Mouse (Mus musculus) embryo, embryonic 11 days (tissue): ENCODE measurements at regions not wholly inside any gene's neighbourhood (a gene's known extent, or its start where the extent isn't known, plus 50 kb on each side); places are given as distances from the start of the nearest gene placed in this dataset.

Experiments
- DNase-seq: peaks from one replicate; pipeline ENCODE4 v3.0.0-alpha.2; 2015

DNA sequence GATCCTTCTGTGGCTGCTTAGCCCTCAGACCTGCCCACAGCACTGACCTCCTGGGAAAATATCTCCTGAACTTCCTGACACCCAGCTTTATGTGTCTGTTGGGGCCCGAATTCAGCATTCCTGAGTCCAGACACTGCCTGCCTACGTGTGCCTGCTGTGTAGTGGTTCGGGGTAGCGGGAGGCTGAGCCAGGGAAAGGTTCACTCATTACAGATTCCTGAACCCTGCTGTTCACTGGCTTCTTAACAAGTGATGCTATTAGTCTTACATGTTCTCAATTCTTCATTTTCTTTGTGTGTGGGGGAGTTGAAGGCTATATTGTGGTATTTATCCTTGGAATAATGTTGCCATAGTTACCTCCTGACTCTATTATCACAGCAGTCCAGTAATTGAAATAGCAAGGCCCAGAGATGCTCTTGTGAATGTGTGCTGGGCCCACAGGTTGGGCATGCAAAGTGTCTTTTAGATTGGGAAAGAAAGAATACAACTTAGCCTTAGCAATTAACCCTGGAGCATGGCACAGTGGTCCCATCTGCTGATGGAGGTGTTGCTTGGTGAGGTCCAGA, 216.7 kb upstream of the Rbfox1 start:
- no peak for DNase-seq

DNA sequence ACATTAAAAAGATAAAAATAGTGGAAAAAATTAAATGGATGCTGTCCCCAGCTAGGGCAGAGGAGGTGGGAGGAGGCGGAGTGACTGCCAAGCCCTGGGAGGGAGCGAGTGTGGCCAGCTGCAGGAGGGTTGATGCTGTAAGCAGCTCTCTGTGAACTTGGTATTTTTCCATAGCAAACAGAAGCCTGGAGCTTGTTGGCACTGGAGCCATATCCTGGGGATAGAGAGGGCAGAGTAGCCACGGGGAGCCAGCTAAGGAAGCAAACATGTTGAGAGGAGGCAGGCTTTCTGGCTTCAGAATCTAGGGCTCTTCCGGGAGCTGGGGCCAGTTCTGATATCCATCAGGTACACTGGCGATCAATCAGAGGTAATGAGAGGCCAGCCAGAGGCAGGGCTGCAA, 223.2 kb upstream of the Rbfox1 start:
- no peak for DNase-seq

GRCm38 (mm10) chr16:5651551-5651950, 233.6 kb upstream of the Rbfox1 start:
- DNase-seq: no peak

DNA sequence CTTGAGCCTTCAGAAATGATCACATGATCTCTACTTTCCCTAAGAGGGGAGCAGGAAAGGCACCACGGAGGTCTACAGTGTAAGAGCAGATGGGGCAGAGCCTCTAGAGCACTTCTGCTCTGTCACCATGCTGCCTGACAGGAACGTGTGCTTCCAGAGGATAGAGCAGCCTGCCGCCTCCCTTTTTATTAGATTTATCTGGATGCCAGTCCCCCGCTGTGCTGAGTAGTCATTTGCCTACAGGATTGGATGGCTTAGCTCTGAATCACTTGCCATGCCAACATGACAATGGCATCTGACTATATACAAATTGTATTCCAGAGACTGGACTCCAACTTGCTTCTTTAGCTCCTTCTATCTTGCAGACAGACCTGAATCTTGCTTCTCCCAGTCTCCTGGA, 234.2 kb upstream of the Rbfox1 start:
- DNase-seq: no peak

DNA sequence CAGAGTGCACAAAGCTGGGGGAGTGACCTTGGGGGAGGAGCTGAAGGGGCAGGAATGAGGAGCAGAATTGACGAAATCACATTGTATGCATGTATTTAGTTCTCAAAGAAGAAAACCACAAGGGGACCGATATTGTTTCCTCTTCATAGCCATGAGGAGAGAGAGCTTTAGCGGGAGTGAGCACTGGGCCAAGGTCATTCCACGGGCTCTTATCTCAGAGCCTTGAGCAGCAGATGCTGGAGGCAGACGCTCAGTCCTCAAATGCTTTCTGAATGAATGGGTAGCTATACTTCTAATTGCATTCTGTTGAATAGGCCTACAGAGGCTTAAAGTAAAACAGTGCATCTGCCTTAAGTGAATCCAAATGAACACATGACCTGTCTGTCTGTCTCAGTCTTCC, 245.2 kb upstream of the Rbfox1 start:
- no peak for DNase-seq

GRCm38 (mm10) chr16:5629996-5630395, 255.2 kb upstream of the Rbfox1 start:
- no peak for DNase-seq

- DNase-seq: no peak
These were observed 257.2 kb upstream of the Rbfox1 start for GRCm38 (mm10) chr16:5627910-5628309.

GRCm38 (mm10) chr16:5627117-5627909, 257.8 kb upstream of the Rbfox1 start:
- DNase-seq: no peak

DNA sequence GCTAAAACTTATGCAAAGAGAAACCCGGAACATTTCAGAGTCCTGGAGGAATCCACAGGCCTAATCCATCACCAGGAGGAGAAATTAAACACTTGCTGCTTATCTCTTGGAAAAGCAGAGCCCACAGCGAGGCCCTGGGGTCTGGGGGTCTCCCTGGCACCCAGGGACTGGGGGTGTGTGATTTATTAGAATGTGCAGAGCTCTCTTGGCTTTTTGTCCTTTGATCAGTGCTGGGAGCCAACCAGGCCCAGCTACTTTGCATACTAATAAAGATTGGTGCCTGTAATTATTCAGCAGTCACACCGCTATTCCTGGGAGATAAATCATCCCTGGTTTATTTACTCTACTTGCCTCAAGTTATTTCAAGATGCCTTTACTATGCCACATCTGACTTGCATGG, 260.0 kb upstream of the Rbfox1 start:
- no peak for DNase-seq

DNA sequence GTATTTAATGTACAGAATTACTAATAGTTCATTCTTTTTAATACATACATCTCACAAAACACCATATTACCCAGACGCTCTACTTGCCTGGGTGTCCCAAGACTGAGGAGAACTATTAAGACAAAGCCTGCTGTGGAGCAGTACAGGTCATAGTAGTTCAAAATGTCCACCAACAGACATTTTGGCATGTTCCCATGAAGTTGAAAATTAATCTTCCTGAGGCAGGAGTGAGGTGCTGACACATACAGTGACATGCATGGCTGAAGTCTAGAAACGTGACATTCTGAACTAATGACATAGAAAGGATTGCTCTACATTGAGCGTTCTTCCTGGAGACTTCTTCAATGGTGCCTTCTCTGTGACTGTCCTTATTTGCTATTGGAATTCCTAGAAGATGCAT, 264.6 kb upstream of the Rbfox1 start:
- no peak for DNase-seq

- DNase-seq: no peak
These were observed 268.8 kb upstream of the Rbfox1 start for GRCm38 (mm10) chr16:5616356-5616755.

- no peak for DNase-seq
These were observed 289.8 kb upstream of the Rbfox1 start for GRCm38 (mm10) chr16:5595359-5595758.

GRCm38 (mm10) chr16:5578333-5578732, 306.8 kb upstream of the Rbfox1 start:
- DNase-seq: no peak

DNA sequence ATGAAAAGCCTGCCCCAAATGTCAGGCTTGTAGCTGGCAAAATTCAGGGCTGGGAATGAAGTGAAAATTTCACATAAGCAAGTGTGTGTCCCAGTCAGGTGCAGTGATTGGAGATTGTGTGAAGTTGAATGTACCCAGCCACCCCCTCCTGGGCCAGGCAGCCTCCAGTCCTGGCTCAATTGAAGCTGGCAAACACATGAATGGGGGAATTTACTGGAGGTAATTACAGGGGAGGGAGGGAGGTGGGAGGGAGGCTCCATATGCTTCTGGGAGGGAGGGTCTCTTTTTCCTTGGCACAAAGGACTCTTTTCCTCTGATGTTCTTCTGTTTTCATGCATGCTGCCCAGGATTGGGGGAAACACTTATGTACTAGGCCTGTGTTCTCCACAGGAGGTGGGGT, 312.4 kb upstream of the Rbfox1 start:
- DNase-seq: peak; percentile 17

DNA sequence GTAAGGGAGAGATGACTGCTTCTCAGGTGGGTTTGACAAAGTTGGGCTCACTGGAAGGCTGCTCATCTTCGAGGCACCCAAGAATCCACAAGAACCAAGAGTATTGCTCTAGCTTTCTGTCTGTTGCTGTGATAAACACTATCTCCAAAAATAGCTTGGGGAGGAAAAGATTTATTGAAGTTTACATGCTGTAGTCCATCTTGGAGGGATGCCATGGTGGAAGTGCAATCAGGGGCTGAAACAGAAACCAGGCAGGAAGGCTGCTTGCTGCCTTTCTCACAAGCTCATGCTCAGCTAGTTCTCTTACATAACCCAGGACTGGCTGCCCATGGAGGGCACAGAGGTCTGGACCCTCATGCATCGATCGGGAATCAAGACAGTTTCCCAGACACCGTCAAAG, 314.5 kb upstream of the Rbfox1 start:
- DNase-seq: no peak

- DNase-seq: no peak
These were observed 313.3 kb upstream of the Eef2kmt start for GRCm38 (mm10) chr16:5569101-5569500.

GRCm38 (mm10) chr16:5549026-5549425, 293.2 kb upstream of the Eef2kmt start:
- no peak for DNase-seq

DNA sequence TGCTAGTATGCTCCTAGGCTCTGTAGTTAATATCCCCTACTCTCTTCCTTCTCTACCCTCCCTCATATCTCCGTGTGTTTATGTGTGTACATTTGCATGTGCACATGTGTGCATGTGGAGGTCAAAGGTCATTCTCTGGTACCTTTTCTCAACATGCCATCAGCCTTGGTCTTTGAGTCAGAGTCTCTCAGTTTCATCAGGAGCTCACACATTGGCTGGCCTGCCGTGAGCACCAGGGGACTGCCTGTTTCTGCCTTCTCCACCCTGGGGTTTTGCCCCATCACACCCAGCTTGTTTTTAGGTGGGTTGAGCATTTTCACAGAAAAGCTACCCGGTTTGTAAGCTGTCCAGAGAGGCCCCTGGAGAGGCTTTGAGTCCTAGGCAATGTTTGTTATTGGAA, 292.8 kb upstream of the Eef2kmt start:
- no peak for DNase-seq

DNA sequence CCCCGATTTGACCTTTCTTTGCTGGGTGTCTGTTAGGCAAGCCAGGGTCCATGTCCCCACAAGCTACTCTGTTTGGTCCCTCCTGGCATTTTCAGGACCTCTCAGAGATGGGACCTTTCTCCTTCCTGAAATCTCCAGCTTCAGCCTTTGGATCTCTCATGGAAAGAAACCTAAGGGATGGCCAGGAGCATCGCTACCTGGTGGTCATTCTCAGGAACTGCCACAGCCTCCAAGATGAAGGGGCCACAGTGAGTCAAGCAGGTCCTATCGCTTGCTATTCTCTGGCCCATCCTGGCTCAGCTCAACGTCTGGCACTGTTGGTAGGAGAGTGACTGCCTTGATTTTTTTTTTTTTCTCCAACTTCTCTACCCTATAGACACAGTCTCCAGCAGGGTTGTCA, 291.0 kb upstream of the Eef2kmt start:
- no peak for DNase-seq

DNA sequence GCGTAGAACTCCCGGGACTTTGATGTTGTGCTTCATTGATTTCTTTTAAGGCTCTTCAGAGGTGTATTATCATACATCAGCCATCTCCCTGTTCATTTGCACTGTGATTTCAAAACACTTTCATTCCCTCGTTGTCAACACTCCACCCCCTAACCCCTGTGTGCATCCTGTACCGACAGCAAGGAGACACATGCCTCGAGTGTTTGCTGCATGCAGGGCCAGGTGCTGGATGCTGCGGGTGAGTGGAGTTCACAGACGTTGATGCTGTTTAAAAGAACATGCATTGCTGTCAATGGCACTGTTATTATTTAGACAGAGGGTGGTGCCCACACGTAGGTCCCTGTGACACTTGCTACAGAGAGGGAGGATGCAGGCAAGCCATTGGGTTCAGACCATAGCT, 290.0 kb upstream of the Eef2kmt start:
- no peak for DNase-seq

DNA sequence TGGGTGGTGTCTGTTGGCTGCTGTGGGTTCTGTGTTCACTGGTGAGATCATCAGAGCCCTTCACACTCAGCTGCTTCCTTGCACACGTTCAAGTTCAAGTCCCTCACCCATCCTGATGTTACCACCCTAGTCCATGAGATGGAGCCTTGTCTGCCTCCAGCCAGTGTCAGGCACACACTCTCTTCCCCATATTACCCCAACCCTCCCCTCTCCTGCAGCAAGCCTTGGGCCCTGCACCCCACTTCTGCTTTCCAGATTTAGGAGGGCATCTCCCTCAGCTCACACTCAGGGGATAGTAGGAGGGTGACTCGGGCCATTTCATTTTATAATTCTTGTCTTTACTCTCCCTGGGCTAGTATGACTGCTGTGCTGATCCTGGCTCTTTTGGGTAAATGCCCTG, 288.7 kb upstream of the Eef2kmt start:
- DNase-seq: no peak

DNA sequence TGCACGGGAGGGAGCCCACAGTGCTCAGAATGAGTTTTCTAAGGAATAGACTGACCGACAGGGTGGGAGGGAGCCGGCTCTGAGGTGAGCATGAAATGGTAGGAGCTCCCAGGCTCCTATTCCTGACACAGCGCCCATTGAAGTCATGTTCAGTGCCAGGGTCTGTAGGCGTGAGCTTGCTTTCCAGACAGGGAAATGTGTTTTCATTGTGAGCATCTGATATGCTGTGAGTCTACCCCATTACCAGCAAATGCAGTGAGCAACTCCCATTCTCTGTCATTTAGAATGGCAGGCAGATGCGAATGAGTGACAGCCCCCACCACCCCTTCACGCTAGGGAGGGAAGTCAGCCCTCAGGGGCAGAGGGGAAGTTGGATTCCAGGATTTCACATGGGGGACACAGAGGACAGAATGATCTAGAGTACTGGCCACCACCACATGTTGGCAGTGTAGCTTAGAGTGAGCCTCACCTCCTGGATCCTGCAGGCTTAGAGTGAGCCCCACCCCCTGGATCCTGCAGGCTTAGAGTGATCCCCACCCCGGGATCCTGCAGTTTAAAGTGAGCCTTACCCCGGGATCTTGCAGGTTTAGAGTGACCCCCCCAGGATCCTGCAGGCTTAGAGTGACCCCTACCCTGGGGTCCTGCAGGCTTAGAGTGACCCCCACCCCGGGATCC, 283.2 kb upstream of the Eef2kmt start:
- no peak for DNase-seq

DNA sequence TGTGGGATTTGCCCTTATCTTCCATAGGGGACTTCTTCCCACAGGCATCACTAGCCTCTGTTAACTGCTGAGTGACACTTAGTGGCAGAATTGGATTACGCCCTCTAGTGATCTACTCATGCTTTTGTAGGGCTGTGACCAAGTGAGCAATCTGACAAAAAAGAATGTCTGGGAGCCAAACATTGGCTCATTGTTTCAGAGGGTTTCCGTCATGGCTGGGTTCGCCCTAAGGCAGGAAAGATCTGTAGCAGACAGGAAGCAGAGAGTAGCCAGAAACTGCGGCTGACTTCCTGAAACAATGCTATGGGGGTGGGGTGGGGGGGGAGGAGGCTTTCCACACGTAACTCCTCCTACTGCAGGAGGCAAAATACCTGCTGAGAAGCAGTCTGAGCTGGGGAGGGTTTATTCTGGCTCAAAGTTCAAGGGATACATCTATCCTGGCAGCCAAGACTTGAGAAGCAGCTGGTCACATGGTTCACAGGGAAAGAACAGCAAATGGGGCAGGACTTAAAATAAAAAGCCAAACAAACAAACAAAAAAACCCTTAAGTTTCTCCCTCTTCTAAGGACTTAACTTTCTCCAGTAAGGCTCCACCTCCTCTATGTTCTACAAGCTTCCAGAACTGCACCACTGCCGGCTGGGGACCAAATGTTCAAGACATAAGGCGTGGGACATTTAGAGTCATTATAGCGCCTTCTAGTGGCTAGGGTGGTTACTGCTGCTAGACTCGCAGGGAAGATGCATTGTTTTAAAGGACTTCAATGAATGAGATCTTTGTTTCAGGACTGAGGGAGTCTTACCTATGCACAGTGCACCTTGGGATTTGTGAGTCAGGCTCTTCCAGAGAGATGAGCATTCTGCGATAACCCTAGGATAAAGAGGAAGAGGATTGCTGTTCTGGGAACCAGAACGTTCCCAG, 281.8 kb upstream of the Eef2kmt start:
- peak; percentile 48 for DNase-seq
